Comparison of ENCODE assay signal across 8 mouse cellular contexts in the genomic region with DNA sequence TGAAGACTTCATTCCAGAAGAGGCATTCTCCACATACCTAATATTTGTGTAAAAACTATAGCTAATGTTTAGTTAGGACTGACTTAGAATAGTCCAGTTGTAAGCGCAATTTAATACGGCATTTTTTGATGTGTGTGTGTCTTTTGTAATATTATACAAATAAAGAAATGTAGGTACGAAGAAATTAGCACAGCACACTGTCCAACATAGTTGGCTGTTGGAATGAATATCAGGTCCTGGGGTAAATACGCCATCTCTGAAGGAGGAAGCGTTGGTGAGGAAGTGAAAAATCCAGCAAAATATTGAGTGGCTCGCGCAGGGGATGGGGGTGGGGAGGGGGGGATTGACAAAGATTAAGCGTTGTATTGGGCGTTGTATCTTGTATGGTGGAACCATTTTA. TPM values are rescaled to one million over a fixed set of nuclear protein-coding genes. Genes with fewer than 3 reads are reported as not detected.
A peak's percentile ranks its signal among the peaks of the same experiment; 100 is the strongest.
DNase-seq lines count a peak whose midpoint lies in the region; ATAC-seq and TF ChIP-seq lines count a peak whose summit lies in the region.

No protein-coding gene starts in this region.

- H3K4me3 ChIP-seq in testis, adult 2 months (ENCODE audit: control insufficient read depth, low read depth, low read length), result peak overlapping the region; percentile 100
- peak overlapping the region; percentile 95 for H3K4me3 ChIP-seq in forebrain, postnatal 0 days (ENCODE audit: low read depth, low read length)
- H3K4me3 ChIP-seq in liver, embryonic 14.5 days (ENCODE audit: insufficient read depth in 1 of 2, low read depth in 2 of 2, low read length in 2 of 2), result peak overlapping the region in 1 of 2 experiments; percentile 85; a peak in 2 of 4 replicates
- no peak overlapping the region; the same call in 1 of the 2 replicates for H3K4me3 ChIP-seq in stomach, postnatal 0 days (ENCODE audit: low read depth, low read length)

- TF ChIP-seq POLR2A in testis, adult 2 months (IDR thresholded peaks at IDR 0.05; ENCODE audit: control insufficient read depth, low read depth, low read length), result no peak

- H3K36me3 ChIP-seq in testis, adult 2 months (ENCODE audit: control insufficient read depth, insufficient read depth, low read length), result no peaks in the 10 kb centered on the region
- no peaks in the 10 kb centered on the region for H3K36me3 ChIP-seq in forebrain, postnatal 0 days (ENCODE audit: insufficient read depth)
- no peaks in the 10 kb centered on the region for H3K36me3 ChIP-seq in liver, embryonic 14.5 days (replicated peaks; ENCODE audit: control insufficient read depth, insufficient read depth, low read depth)
- H3K36me3 ChIP-seq in stomach, postnatal 0 days (ENCODE audit: control insufficient read depth, insufficient read depth, low read length), result no peaks in the 10 kb centered on the region

- DNase-seq in testis, postnatal 10 days (ENCODE audit: low spot score), result no peak
- DNase-seq in forebrain, postnatal 0 days, result no peak
- DNase-seq in liver, embryonic 14.5 days (ENCODE audit: low read depth in 3 of 3, low spot score in 3 of 3), result no peak
- DNase-seq in stomach, postnatal 0 days (ENCODE audit: low spot score), result no peak
- DNase-seq in urinary bladder, adult 18-20 months (ENCODE audit: low spot score in 2 of 2), result no peak
- no peak for DNase-seq in adipocyte (ENCODE audit: low spot score)
- DNase-seq in left cerebral cortex, adult 8-10 months (ENCODE audit: low spot score in 2 of 2), result no peak

- no peaks in the 10 kb centered on the region; the same call in 1 of the 2 replicates for H3K4me1 ChIP-seq in testis, adult 2 months (ENCODE audit: control insufficient read depth, insufficient read depth, low read length)
- no peaks in the 10 kb centered on the region for H3K4me1 ChIP-seq in forebrain, postnatal 0 days (ENCODE audit: insufficient read depth)
- peaks cover 0 to 11% of the 10 kb centered on the region in 2 experiments; a peak in 2 of 4 replicates for H3K4me1 ChIP-seq in liver, embryonic 14.5 days (replicated peaks; ENCODE audit: control insufficient read depth in 2 of 2, insufficient read depth in 2 of 2, low read length in 1 of 2)
- no peaks in the 10 kb centered on the region for H3K4me1 ChIP-seq in stomach, postnatal 0 days (replicated peaks; ENCODE audit: control insufficient read depth, insufficient read depth)

- no peaks in the 10 kb centered on the region for H3K27me3 ChIP-seq in testis, adult 2 months (ENCODE audit: control insufficient read depth, insufficient read depth, low read length)
- H3K27me3 ChIP-seq in forebrain, postnatal 0 days (ENCODE audit: insufficient read depth, low read length), result no peaks in the 10 kb centered on the region
- no peaks in the 10 kb centered on the region for H3K27me3 ChIP-seq in liver, embryonic 14.5 days (ENCODE audit: control insufficient read depth, insufficient read depth, low read length)
- no peaks in the 10 kb centered on the region for H3K27me3 ChIP-seq in stomach, postnatal 0 days (ENCODE audit: control insufficient read depth, insufficient read depth, low read length)

- H3K4me2 ChIP-seq in forebrain, postnatal 0 days (ENCODE audit: low read depth), result peak overlapping the region; percentile 40
- peak overlapping the region; percentile 69 for H3K4me2 ChIP-seq in liver, embryonic 14.5 days (ENCODE audit: low read depth)
- H3K4me2 ChIP-seq in stomach, postnatal 0 days (replicated peaks; ENCODE audit: low read depth), result peak overlapping the region; percentile 39

- no peaks in the 10 kb centered on the region for H3K9me3 ChIP-seq in forebrain, postnatal 0 days (ENCODE audit: low read length)
- H3K9me3 ChIP-seq in liver, embryonic 14.5 days (ENCODE audit: control insufficient read depth, low read length), result no peaks in the 10 kb centered on the region
- H3K9me3 ChIP-seq in stomach, postnatal 0 days (ENCODE audit: control insufficient read depth, low read length), result no peaks in the 10 kb centered on the region

- no peak for TF ChIP-seq EP300 in liver, embryonic 14.5 days (IDR thresholded peaks at IDR 0.05; ENCODE audit: low read depth)
- TF ChIP-seq EP300 in stomach, postnatal 0 days (optimal IDR thresholded peaks at IDR 0.05), result no peak

- H3K9ac ChIP-seq in forebrain, postnatal 0 days, result no peak overlapping the region
- H3K9ac ChIP-seq in liver, embryonic 14.5 days (replicated peaks), result peak overlapping the region; percentile 48
- no peak overlapping the region for H3K9ac ChIP-seq in stomach, postnatal 0 days (ENCODE audit: low read length)

- ATAC-seq in forebrain, postnatal 0 days, result no peak
- no peak for ATAC-seq in liver, embryonic 14.5 days (ENCODE audit: insufficient read depth)
- ATAC-seq in stomach, postnatal 0 days (ENCODE audit: low FRiP score, low TSS enrichment), result no peak; the same call in 1 of the 2 replicates

- no peak for TF ChIP-seq CTCF in testis, adult 2 months (IDR thresholded peaks at IDR 0.05; ENCODE audit: control insufficient read depth, insufficient read depth, insufficient replicate concordance, low read depth, low read length)
- TF ChIP-seq CTCF in forebrain, postnatal 0 days (IDR thresholded peaks at IDR 0.05; ENCODE audit: low read depth), result no peak
- TF ChIP-seq CTCF in liver, embryonic 14.5 days (IDR thresholded peaks at IDR 0.05; ENCODE audit: low read depth), result no peak
- TF ChIP-seq CTCF in stomach, postnatal 0 days (IDR thresholded peaks at IDR 0.05; ENCODE audit: low read depth), result no peak

- peak overlapping the region; percentile 53; the same call in 1 of the 2 replicates for H3K27ac ChIP-seq in testis, adult 2 months (ENCODE audit: control insufficient read depth, insufficient read depth, low read depth, low read length)
- H3K27ac ChIP-seq in forebrain, postnatal 0 days (ENCODE audit: low read depth, low read length), result no peak overlapping the region
- H3K27ac ChIP-seq in liver, embryonic 14.5 days, result no peak overlapping the region
- no peak overlapping the region for H3K27ac ChIP-seq in stomach, postnatal 0 days (replicated peaks)

- 59% methylated on average over 9 of the region's 9 CpGs for WGBS in forebrain, postnatal 0 days
- WGBS in liver, embryonic 14.5 days (ENCODE audit: insufficient replicate concordance), result 25% methylated on average over 9 of the region's 9 CpGs
- WGBS in stomach, postnatal 0 days, result 35% methylated on average over 9 of the region's 9 CpGs

RNA-seq across cellular contexts. Expression of a gene that starts 0.5 kb away (rescaled TPM):
- polyA plus RNA-seq in testis, adult 2 months (2012; rRNA removed), result 151 and 187 TPM in 2 replicates
- 12.8 and 13.7 TPM in 2 replicates for total RNA-seq in forebrain, postnatal 0 days (2014; rRNA removed)
- polyA plus RNA-seq in forebrain, postnatal 0 days (2015; fragmentation: Nextera tagmentation; extraction: Ambion mirVana), result 6.9 and 8.9 TPM in 2 replicates
- polyA plus RNA-seq in liver, embryonic 14.5 days (2012; rRNA removed), result 3.8 and 5.5 TPM in 2 replicates
- polyA plus RNA-seq in liver, embryonic 14.5 days (2014; fragmentation: Nextera tagmentation; extraction: Ambion mirVana), result 9.9 and 11.1 TPM in 2 replicates
- polyA plus RNA-seq in stomach, postnatal 0 days (2015; fragmentation: Nextera tagmentation; extraction: Ambion mirVana), result 12.0 and 13.4 TPM in 2 replicates
- 10 to 100 TPM; 20.2 to 27.3 (median 22.3) TPM for total RNA-seq in left cerebral cortex, adult 8-10 months (2022)

RNA-seq across cellular contexts. Expression of a gene that starts 17.2 kb away (rescaled TPM):
- 5.6 and 6.7 TPM in 2 replicates for polyA plus RNA-seq in testis, adult 2 months (2012; rRNA removed)
- total RNA-seq in forebrain, postnatal 0 days (2014; rRNA removed), result 37.2 and 38.1 TPM in 2 replicates
- 25.5 and 28.8 TPM in 2 replicates for polyA plus RNA-seq in forebrain, postnatal 0 days (2015; fragmentation: Nextera tagmentation; extraction: Ambion mirVana)
- polyA plus RNA-seq in liver, embryonic 14.5 days (2012; rRNA removed), result 6.3 and 10.1 TPM in 2 replicates
- 21.1 and 23.2 TPM in 2 replicates for polyA plus RNA-seq in liver, embryonic 14.5 days (2014; fragmentation: Nextera tagmentation; extraction: Ambion mirVana)
- 12.1 and 13.9 TPM in 2 replicates for polyA plus RNA-seq in stomach, postnatal 0 days (2015; fragmentation: Nextera tagmentation; extraction: Ambion mirVana)
- total RNA-seq in left cerebral cortex, adult 8-10 months (2022), result 10 to 100 TPM; 24.7 to 27.7 (median 27.3) TPM

RNA-seq across cellular contexts. Expression of a gene that starts 45.5 kb away (rescaled TPM):
- polyA plus RNA-seq in testis, adult 2 months (2012; rRNA removed), result 3.5 and 4.4 TPM in 2 replicates
- 17.2 and 20.4 TPM in 2 replicates for total RNA-seq in forebrain, postnatal 0 days (2014; rRNA removed)
- 11.1 and 17.1 TPM in 2 replicates for polyA plus RNA-seq in forebrain, postnatal 0 days (2015; fragmentation: Nextera tagmentation; extraction: Ambion mirVana)
- polyA plus RNA-seq in liver, embryonic 14.5 days (2012; rRNA removed), result 1.4 and 2.2 TPM in 2 replicates
- 5.2 and 6.1 TPM in 2 replicates for polyA plus RNA-seq in liver, embryonic 14.5 days (2014; fragmentation: Nextera tagmentation; extraction: Ambion mirVana)
- 15.1 and 24.3 TPM in 2 replicates for polyA plus RNA-seq in stomach, postnatal 0 days (2015; fragmentation: Nextera tagmentation; extraction: Ambion mirVana)
- total RNA-seq in left cerebral cortex, adult 8-10 months (2022), result 10 to 100 TPM; 26.5 to 29.9 (median 28.5) TPM

Comparison
In these comparisons a context has a peak if more than half of its experiments do, and no peak if none do; other contexts are left out.
1. RNA of a gene that starts 0.5 kb away (polyA plus RNA-seq): 151 to 187 TPM in testis, adult 2 months; 12.0 to 13.4 TPM in stomach, postnatal 0 days, 3.8 to 11.1 TPM in liver, embryonic 14.5 days and 6.9 to 8.9 TPM in forebrain, postnatal 0 days; every median in the first group is over 10 times any median in the second.
2. Peak in every context shown above with its lines, with median percentiles within 50 percentile points of each other: H3K4me2 ChIP-seq.